ENCODE assay signal across 20 mouse cellular contexts in the genomic region with DNA sequence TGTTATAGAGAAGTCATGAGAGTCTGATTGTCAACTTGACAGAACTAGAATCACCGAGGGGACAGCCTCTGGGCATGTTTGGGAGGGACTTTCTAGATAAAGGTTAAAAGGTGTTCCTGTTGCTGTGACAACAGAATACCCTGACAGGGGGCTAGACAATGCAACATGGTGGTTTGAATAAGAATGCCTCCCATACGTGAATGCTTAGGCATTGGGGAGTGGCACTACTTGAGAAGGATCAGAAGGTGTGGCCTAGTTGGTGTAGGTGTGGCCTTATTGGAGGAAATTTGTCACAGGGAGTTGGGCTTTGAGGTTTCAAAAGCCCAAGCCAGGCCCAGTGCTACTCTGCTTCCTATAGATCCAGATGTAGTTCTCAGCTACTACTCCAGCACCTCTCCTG. TPM values are rescaled to one million over a fixed set of nuclear protein-coding genes. Genes with fewer than 3 reads are reported as not detected.
DNase-seq lines count a peak whose midpoint lies in the region; TF ChIP-seq lines count a peak whose summit lies in the region.
"Had no signal": no experiment of that assay in that cellular context is flagged by ENCODE, and none has a peak within 500 bp of the region (broad histone marks: within the 10 kb centered on the region; RNA-seq: fewer than 3 reads in every experiment).

No protein-coding gene starts in this region.

- 89% methylated on average over 2 of the region's 2 CpGs for WGBS in limb, embryonic 10.5 days

- H3K27me3 ChIP-seq in ES-Bruce4 (ENCODE audit: control insufficient read depth, insufficient read depth, low read length, poor library complexity, severe bottlenecking): no peaks in the 10 kb centered on the region
- H3K27me3 ChIP-seq in limb, embryonic 10.5 days (ENCODE audit: low read depth, poor library complexity, severe bottlenecking): no peaks in the 10 kb centered on the region
- H3K27me3 ChIP-seq: CH12.LX; embryonic facial prominence, embryonic 12.5 days; forebrain, embryonic 13.5 days; forebrain, embryonic 15.5 days had no signal

- TF ChIP-seq POLR2A in ES-Bruce4 (IDR thresholded peaks at IDR 0.05; ENCODE audit: insufficient read depth, low read length): no peak

- H3K36me3 ChIP-seq in ES-Bruce4 (ENCODE audit: control insufficient read depth, insufficient read depth, low read length, poor library complexity, severe bottlenecking): no peaks in the 10 kb centered on the region
- H3K36me3 ChIP-seq in limb, embryonic 10.5 days: no peaks in the 10 kb centered on the region
- H3K36me3 ChIP-seq: embryonic facial prominence, embryonic 10.5 days; embryonic facial prominence, embryonic 12.5 days; forebrain, embryonic 15.5 days had no signal

- TF ChIP-seq EP300 in ES-Bruce4 (IDR thresholded peaks at IDR 0.05; ENCODE audit: insufficient read depth, low read depth, low read length): no peak

- no peak for TF ChIP-seq CTCF in ES-Bruce4 (IDR thresholded peaks at IDR 0.05; ENCODE audit: low read depth, low read length)

- no peak overlapping the region for H3K4me3 ChIP-seq in ES-Bruce4 (ENCODE audit: low read depth, low read length)
- H3K4me3 ChIP-seq in limb, embryonic 10.5 days: no peak overlapping the region
- H3K4me3 ChIP-seq: embryonic facial prominence, embryonic 10.5 days; embryonic facial prominence, embryonic 12.5 days; forebrain, embryonic 13.5 days; forebrain, embryonic 15.5 days had no signal

- DNase-seq in ES-CJ7 (ENCODE audit: low read depth, low spot score) (peak; percentile 80), R1 (ENCODE audit: low read depth, low spot score) (peak; percentile 83)
- no peak for DNase-seq in layer of hippocampus, adult 11-12 months (ENCODE audit: low spot score)
- DNase-seq in B cell, adult 2 months: no peak
- DNase-seq in limb, embryonic 10.5 days (ENCODE audit: low spot score): no peak
- DNase-seq: adrenal gland, adult 2 months; adrenal gland, postnatal 10 days; adrenal gland, postnatal 25 days; cerebellum, adult 11-12 months; cerebellum, adult 2 months; cerebellum, adult 9-10 months; cerebellum, postnatal 10 days; cerebellum, postnatal 25 days; forebrain, postnatal 0 days had no signal

- 0 out of 2 replicates have a peak overlapping the region, but pooled peaks have one; percentile 39 for H3K27ac ChIP-seq in ES-Bruce4 (ENCODE audit: insufficient read depth, low read length)
- no peak overlapping the region for H3K27ac ChIP-seq in limb, embryonic 10.5 days
- H3K27ac ChIP-seq: embryonic facial prominence, embryonic 10.5 days; embryonic facial prominence, embryonic 12.5 days; forebrain, embryonic 13.5 days; forebrain, embryonic 15.5 days had no signal

- peaks cover 2% of the 10 kb centered on the region for H3K4me1 ChIP-seq in ES-Bruce4 (ENCODE audit: control insufficient read depth, insufficient read depth, low read length)
- H3K4me1 ChIP-seq in limb, embryonic 10.5 days: peaks cover 9% of the 10 kb centered on the region

- peaks cover 11% of the 10 kb centered on the region for H3K9me3 ChIP-seq in ES-Bruce4 (replicated peaks; ENCODE audit: control insufficient read depth, insufficient read depth, low read length, poor library complexity, severe bottlenecking)
- 0 out of 2 replicates have a peak, but pooled peaks cover 2% of the 10 kb centered on the region for H3K9me3 ChIP-seq in limb, embryonic 10.5 days (replicated peaks)
- H3K9me3 ChIP-seq: embryonic facial prominence, embryonic 12.5 days; forebrain, embryonic 13.5 days; forebrain, embryonic 15.5 days had no signal

- H3K9ac ChIP-seq in ES-Bruce4 (ENCODE audit: low read depth, poor library complexity, severe bottlenecking): no peak overlapping the region
- H3K9ac ChIP-seq: embryonic facial prominence, embryonic 12.5 days; forebrain, embryonic 13.5 days; forebrain, embryonic 15.5 days; forebrain, postnatal 0 days had no signal

RNA-seq across cellular contexts. Expression of gene Agpat4, which starts 3.4 kb away (rescaled TPM):
- polyA plus RNA-seq in ES-Bruce4 (2011; ENCODE audit: insufficient read depth, insufficient read length, low read depth, missing spikeins): 80.4 and 83.7 TPM in 2 replicates
- polyA plus RNA-seq in limb, embryonic 10.5 days (2016; fragmentation: Nextera tagmentation; extraction: Ambion mirVana): 37.4 and 38.2 TPM in 2 replicates

Comparison
In these comparisons a context has a peak if more than half of its experiments do, and no peak if none do; other contexts are left out.
1. DNase-seq: peak in ES-CJ7 (single experiment) and R1 (single experiment); none in layer of hippocampus, adult 11-12 months (single experiment), B cell, adult 2 months (0 of 2) and limb, embryonic 10.5 days (single experiment).